ENCODE assay signal across 9 mouse cellular contexts in genomic region chr2:173937531-173938439, GRCm38 (mm10).
A peak's percentile ranks its signal among the peaks of the same experiment; 100 is the strongest.
DNase-seq lines count a peak whose midpoint lies in the region; ATAC-seq lines count a peak whose summit lies in the region.
"Had no signal": no experiment of that assay in that cellular context is flagged by ENCODE, and none has a peak within 500 bp of the region (broad histone marks: within the 10 kb centered on the region; RNA-seq: fewer than 3 reads in every experiment).

No protein-coding gene starts in this region.

- H3K36me3 ChIP-seq in forebrain, embryonic 13.5 days (ENCODE audit: poor library complexity, severe bottlenecking): no peaks in the 10 kb centered on the region
- H3K36me3 ChIP-seq in hindbrain, embryonic 12.5 days: no peaks in the 10 kb centered on the region
- H3K36me3 ChIP-seq in midbrain, embryonic 15.5 days (replicated peaks): no peaks in the 10 kb centered on the region
- H3K36me3 ChIP-seq: embryonic facial prominence, embryonic 15.5 days had no signal

- peaks cover 11% of the 10 kb centered on the region for H3K4me1 ChIP-seq in forebrain, embryonic 13.5 days
- peaks cover 33% of the 10 kb centered on the region for H3K4me1 ChIP-seq in hindbrain, embryonic 12.5 days
- peaks cover 8% of the 10 kb centered on the region; the same call in 1 of the 2 replicates for H3K4me1 ChIP-seq in midbrain, embryonic 15.5 days

- WGBS in forebrain, embryonic 13.5 days: 39% methylated on average over 18 of the region's 18 CpGs
- WGBS in hindbrain, embryonic 12.5 days: 47% methylated on average over 18 of the region's 18 CpGs
- 56% methylated on average over 18 of the region's 18 CpGs for whole genome bisulfite sequencing in midbrain, embryonic 15.5 days

- intact Hi-C loops in left cerebral cortex, postnatal 14 days (cut with DNase I): no loop called here
- intact Hi-C loops in gastrocnemius, postnatal 36 days (cut with DNase I): no loop called here

- DNase-seq in left cerebral cortex, postnatal 14 days (ENCODE audit: low spot score in 2 of 2): peak; percentile 24 to 41
- DNase-seq in left cerebral cortex, adult 8-10 months (ENCODE audit: low spot score in 2 of 2): no peak
- no peak for DNase-seq in gastrocnemius, postnatal 36 days
- no peak for DNase-seq in urinary bladder, postnatal 36 days (ENCODE audit: low spot score in 2 of 2)

- peaks cover 7% of the 10 kb centered on the region for H3K9me3 ChIP-seq in forebrain, embryonic 13.5 days (replicated peaks)
- H3K9me3 ChIP-seq in hindbrain, embryonic 12.5 days (replicated peaks): peaks cover 14% of the 10 kb centered on the region; the same call in 1 of the 2 replicates
- H3K9me3 ChIP-seq in midbrain, embryonic 15.5 days: 0 out of 2 replicates have a peak, but pooled peaks cover 2% of the 10 kb centered on the region
- H3K9me3 ChIP-seq: embryonic facial prominence, embryonic 15.5 days had no signal

- no peak overlapping the region for H3K9ac ChIP-seq in forebrain, embryonic 13.5 days
- no peak overlapping the region for H3K9ac ChIP-seq in hindbrain, embryonic 12.5 days
- no peak overlapping the region for H3K9ac ChIP-seq in midbrain, embryonic 15.5 days
- H3K9ac ChIP-seq: embryonic facial prominence, embryonic 15.5 days had no signal

- no peak overlapping the region for H3K27ac ChIP-seq in forebrain, embryonic 13.5 days
- peak overlapping the region; percentile 86 for H3K27ac ChIP-seq in hindbrain, embryonic 12.5 days
- H3K27ac ChIP-seq in midbrain, embryonic 15.5 days: peak overlapping the region; percentile 26; the same call in 1 of the 2 replicates
- H3K27ac ChIP-seq: embryonic facial prominence, embryonic 15.5 days; layer of hippocampus, adult 2 months had no signal

- H3K4me2 ChIP-seq in forebrain, embryonic 13.5 days: peak overlapping the region; percentile 28
- H3K4me2 ChIP-seq in hindbrain, embryonic 12.5 days (replicated peaks): peak overlapping the region; percentile 3; the same call in 1 of the 2 replicates
- H3K4me2 ChIP-seq in midbrain, embryonic 15.5 days: no peak overlapping the region
- H3K4me2 ChIP-seq: embryonic facial prominence, embryonic 15.5 days had no signal

- H3K4me3 ChIP-seq in forebrain, embryonic 13.5 days: no peak overlapping the region
- H3K4me3 ChIP-seq in hindbrain, embryonic 12.5 days: no peak overlapping the region
- no peak overlapping the region for H3K4me3 ChIP-seq in midbrain, embryonic 15.5 days
- H3K4me3 ChIP-seq: embryonic facial prominence, embryonic 15.5 days; layer of hippocampus, adult 2 months had no signal

- ATAC-seq in forebrain, embryonic 13.5 days: peak; percentile 60; the same call in 1 of the 2 replicates
- peak; percentile 42; the same call in 1 of the 2 replicates for ATAC-seq in hindbrain, embryonic 12.5 days (ENCODE audit: low FRiP score)
- ATAC-seq in midbrain, embryonic 15.5 days (replicated peaks): 0 out of 2 replicates have a peak, but pooled peaks have one; percentile 33

- H3K27me3 ChIP-seq in forebrain, embryonic 13.5 days: no peaks in the 10 kb centered on the region
- no peaks in the 10 kb centered on the region for H3K27me3 ChIP-seq in hindbrain, embryonic 12.5 days
- no peaks in the 10 kb centered on the region for H3K27me3 ChIP-seq in midbrain, embryonic 15.5 days (replicated peaks)
- H3K27me3 ChIP-seq: embryonic facial prominence, embryonic 15.5 days had no signal

Comparison
In these comparisons a context has a peak if more than half of its experiments do, and no peak if none do; other contexts are left out.
1. DNase-seq: peak in left cerebral cortex, postnatal 14 days (2 of 2); none in left cerebral cortex, adult 8-10 months (0 of 2), gastrocnemius, postnatal 36 days (0 of 2) and urinary bladder, postnatal 36 days (0 of 2).
2. Peak in every context shown above with its lines, with median percentiles within 50 percentile points of each other: ATAC-seq.